Mouse (Mus musculus): ENCODE measurements around the gene Plekhh1. TPM values are rescaled to one million over a fixed set of nuclear protein-coding genes. Genes with fewer than 3 reads are reported as not detected.

Plekhh1 gene
- polyA plus RNA-seq, 1 experiment, result 1.1 TPM

DNA sequence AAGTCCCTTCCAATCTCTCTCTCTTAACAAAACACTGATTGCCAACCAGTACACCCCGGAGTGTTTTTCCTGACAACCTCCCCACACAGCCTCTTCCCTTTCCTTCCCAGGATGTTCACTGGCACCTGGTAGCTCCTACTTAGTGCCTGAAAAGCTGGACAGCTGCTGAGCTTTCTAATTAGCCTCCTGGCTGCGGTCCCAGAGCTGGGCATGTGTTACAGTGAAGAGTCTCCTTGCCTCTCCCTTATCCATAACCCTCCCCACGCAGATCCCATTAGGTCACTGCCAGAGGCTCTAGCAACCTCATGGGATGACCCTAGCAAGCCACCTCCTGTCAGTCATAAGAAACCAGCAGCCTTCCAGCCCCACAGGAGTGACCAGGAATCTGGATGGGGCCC is 44.9 kb upstream of the Plekhh1 start:
- no peaks in the 10 kb centered on the region for H3K36me3 ChIP-seq (ENCODE audit: control insufficient read depth, insufficient read depth)
- peaks cover under 1% of the 10 kb centered on the region for H3K27me3 ChIP-seq (ENCODE audit: control insufficient read depth, insufficient read depth, insufficient read length)
- H3K79me3 ChIP-seq (ENCODE audit: low read depth), result no peaks in the 10 kb centered on the region
- no peak overlapping the region for H3ac ChIP-seq (ENCODE audit: control insufficient read depth, insufficient read length, low read depth)
- no peak for TF ChIP-seq MAX (IDR thresholded peaks at IDR 0.05)
- TF ChIP-seq MYOG (IDR thresholded peaks at IDR 0.05; ENCODE audit: control insufficient read depth, extremely low read depth, insufficient read length), result no peak
- no peak for TF ChIP-seq FOSL1 (IDR thresholded peaks at IDR 0.05; ENCODE audit: insufficient read depth, low read length, poor library complexity, severe bottlenecking)
- no peak for TF ChIP-seq USF1 (IDR thresholded peaks at IDR 0.05; ENCODE audit: low read depth)
- no peak for TF ChIP-seq MYOD1 (IDR thresholded peaks at IDR 0.05; ENCODE audit: control insufficient read depth, insufficient read length, low read depth)
- no peak for TF ChIP-seq CTCF (IDR thresholded peaks at IDR 0.05; ENCODE audit: control insufficient read depth, insufficient read depth, insufficient read length)
- TF ChIP-seq CEBPB (IDR thresholded peaks at IDR 0.05; ENCODE audit: low read depth), result no peak
- H3K4me3 ChIP-seq (ENCODE audit: insufficient read depth, poor library complexity, severe bottlenecking), result no peak overlapping the region
- no peaks in the 10 kb centered on the region for H3K79me2 ChIP-seq (ENCODE audit: control insufficient read depth, insufficient read depth)

DNA sequence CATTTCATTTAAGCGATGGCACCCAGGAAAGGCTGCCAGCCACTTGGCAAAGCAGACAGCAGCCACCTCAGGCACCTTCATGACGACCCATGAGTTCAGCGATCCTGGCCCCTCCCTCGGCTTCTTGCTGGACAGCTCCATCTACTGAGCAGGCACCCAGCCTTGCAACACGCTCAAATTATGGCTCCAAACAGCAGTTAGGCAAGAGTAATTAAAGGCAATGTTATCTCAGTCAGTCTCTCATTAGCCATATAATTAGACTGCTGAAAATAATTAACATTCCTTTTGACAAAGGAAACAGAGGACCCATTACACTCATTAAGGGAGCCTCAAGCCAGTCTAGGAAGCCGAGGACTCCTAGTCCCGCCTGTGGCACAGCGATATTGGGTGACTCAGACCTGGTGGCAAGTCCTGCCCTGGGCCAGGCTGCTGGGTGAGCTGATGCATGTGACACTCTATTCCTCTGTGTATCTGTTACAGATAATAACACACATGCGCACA is 41.3 kb upstream of the Plekhh1 start:
- TF ChIP-seq CTCF (IDR thresholded peaks at IDR 0.05; ENCODE audit: control insufficient read depth, insufficient read depth, insufficient read length) (no peak), FOSL1 (IDR thresholded peaks at IDR 0.05; ENCODE audit: insufficient read depth, low read length, poor library complexity, severe bottlenecking) (no peak), MYOD1 (IDR thresholded peaks at IDR 0.05; ENCODE audit: control insufficient read depth, insufficient read length, low read depth) (no peak), USF1 (IDR thresholded peaks at IDR 0.05; ENCODE audit: low read depth) (no peak), CEBPB (IDR thresholded peaks at IDR 0.05; ENCODE audit: low read depth) (no peak), MAX (IDR thresholded peaks at IDR 0.05) (no peak), MYOG (IDR thresholded peaks at IDR 0.05; ENCODE audit: control insufficient read depth, extremely low read depth, insufficient read length) (no peak)
- Histone ChIP-seq H3K27me3 (ENCODE audit: control insufficient read depth, insufficient read depth, insufficient read length) (peaks cover 7% of the 10 kb centered on the region), H3K4me3 (ENCODE audit: insufficient read depth, poor library complexity, severe bottlenecking) (no peak overlapping the region), H3K79me3 (ENCODE audit: low read depth) (no peaks in the 10 kb centered on the region), H3K79me2 (ENCODE audit: control insufficient read depth, insufficient read depth) (no peaks in the 10 kb centered on the region), H3ac (ENCODE audit: control insufficient read depth, insufficient read length, low read depth) (no peak overlapping the region), H3K36me3 (ENCODE audit: control insufficient read depth, insufficient read depth) (no peaks in the 10 kb centered on the region)

DNA sequence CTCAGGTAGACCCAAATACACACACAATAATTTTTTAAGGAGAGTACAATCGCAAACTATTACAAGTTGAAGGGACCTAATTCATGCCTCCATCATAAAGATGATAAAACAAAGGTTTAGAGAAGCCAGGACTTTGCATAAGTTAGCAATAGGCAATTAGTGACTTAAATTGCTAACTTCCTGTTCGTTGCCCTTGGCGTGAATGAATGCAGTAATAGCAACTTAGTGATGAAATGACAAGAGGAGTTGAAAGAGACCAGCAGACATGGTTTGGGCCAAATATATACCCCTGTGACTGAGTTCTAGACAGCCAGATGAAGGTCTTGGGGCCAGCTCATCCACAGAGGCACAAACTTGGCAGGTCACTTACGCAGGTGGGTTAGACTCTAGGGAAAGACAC is 32.7 kb upstream of the Plekhh1 start:
- H3ac ChIP-seq (ENCODE audit: control insufficient read depth, insufficient read length, low read depth), result no peak overlapping the region
- no peaks in the 10 kb centered on the region for H3K36me3 ChIP-seq (ENCODE audit: control insufficient read depth, insufficient read depth)
- no peaks in the 10 kb centered on the region for H3K27me3 ChIP-seq (ENCODE audit: control insufficient read depth, insufficient read depth, insufficient read length)
- no peak for TF ChIP-seq CEBPB (IDR thresholded peaks at IDR 0.05; ENCODE audit: low read depth)
- TF ChIP-seq MYOD1 (IDR thresholded peaks at IDR 0.05; ENCODE audit: control insufficient read depth, insufficient read length, low read depth), result no peak
- no peak for TF ChIP-seq MYOG (IDR thresholded peaks at IDR 0.05; ENCODE audit: control insufficient read depth, extremely low read depth, insufficient read length)
- no peak for TF ChIP-seq FOSL1 (IDR thresholded peaks at IDR 0.05; ENCODE audit: insufficient read depth, low read length, poor library complexity, severe bottlenecking)
- no peak for TF ChIP-seq CTCF (IDR thresholded peaks at IDR 0.05; ENCODE audit: control insufficient read depth, insufficient read depth, insufficient read length)
- TF ChIP-seq USF1 (IDR thresholded peaks at IDR 0.05; ENCODE audit: low read depth), result no peak
- TF ChIP-seq MAX (IDR thresholded peaks at IDR 0.05), result no peak
- no peak overlapping the region for H3K4me3 ChIP-seq (ENCODE audit: insufficient read depth, poor library complexity, severe bottlenecking)
- H3K79me3 ChIP-seq (ENCODE audit: low read depth), result no peaks in the 10 kb centered on the region
- no peaks in the 10 kb centered on the region for H3K79me2 ChIP-seq (ENCODE audit: control insufficient read depth, insufficient read depth)

DNA sequence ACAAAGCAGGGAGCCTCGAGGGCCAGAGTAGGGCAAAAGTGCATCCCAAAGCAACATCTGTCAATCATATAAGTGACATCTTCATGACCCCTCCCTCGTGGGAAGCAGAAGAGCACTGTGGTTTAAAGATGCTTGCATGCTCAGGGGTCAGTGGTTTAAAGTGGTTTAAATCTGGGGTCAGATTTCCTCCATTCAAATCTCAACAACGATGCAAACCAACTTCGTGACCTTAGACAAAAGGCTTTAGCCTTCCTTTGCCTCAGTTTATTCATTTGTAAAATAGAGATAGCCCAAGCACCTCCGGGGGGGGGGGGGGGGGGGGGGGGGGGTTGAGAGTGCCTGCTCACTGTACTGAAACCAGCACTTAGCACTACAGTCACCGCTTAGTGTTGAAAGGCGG is 32.3 kb upstream of the Plekhh1 start:
- Histone ChIP-seq H3K36me3 (ENCODE audit: control insufficient read depth, insufficient read depth) (no peaks in the 10 kb centered on the region), H3K27me3 (ENCODE audit: control insufficient read depth, insufficient read depth, insufficient read length) (no peaks in the 10 kb centered on the region), H3K79me3 (ENCODE audit: low read depth) (no peaks in the 10 kb centered on the region), H3K4me3 (ENCODE audit: insufficient read depth, poor library complexity, severe bottlenecking) (no peak overlapping the region), H3ac (ENCODE audit: control insufficient read depth, insufficient read length, low read depth) (no peak overlapping the region), H3K79me2 (ENCODE audit: control insufficient read depth, insufficient read depth) (no peaks in the 10 kb centered on the region)
- TF ChIP-seq MAX (IDR thresholded peaks at IDR 0.05), result no peak
- no peak for TF ChIP-seq MYOG (IDR thresholded peaks at IDR 0.05; ENCODE audit: control insufficient read depth, extremely low read depth, insufficient read length)

DNA sequence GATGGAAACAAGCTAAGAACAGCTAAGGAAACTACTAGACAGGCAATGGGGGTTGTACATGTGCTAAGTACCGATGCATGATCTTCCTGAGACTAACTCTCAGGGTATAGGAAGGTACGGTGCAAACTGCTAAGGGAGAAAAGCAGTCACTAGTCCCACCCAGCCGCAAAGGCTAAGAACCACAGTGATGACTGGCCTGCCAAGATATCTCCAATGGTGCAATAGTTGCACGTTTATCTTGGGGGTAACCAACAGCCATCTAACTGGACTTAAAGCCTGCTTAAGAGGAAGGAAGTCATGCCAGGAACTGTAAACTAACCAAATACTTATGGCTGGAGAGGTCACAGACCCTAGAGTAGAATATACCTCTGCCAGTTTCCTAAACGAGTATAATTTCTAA is 26.6 kb upstream of the Plekhh1 start:
- no peak for TF ChIP-seq CTCF (IDR thresholded peaks at IDR 0.05; ENCODE audit: control insufficient read depth, insufficient read depth, insufficient read length)
- no peak for TF ChIP-seq MAX (IDR thresholded peaks at IDR 0.05)
- TF ChIP-seq USF1 (IDR thresholded peaks at IDR 0.05; ENCODE audit: low read depth), result no peak
- no peak for TF ChIP-seq CEBPB (IDR thresholded peaks at IDR 0.05; ENCODE audit: low read depth)
- no peak for TF ChIP-seq MYOD1 (IDR thresholded peaks at IDR 0.05; ENCODE audit: control insufficient read depth, insufficient read length, low read depth)
- no peak for TF ChIP-seq FOSL1 (IDR thresholded peaks at IDR 0.05; ENCODE audit: insufficient read depth, low read length, poor library complexity, severe bottlenecking)
- TF ChIP-seq MYOG (IDR thresholded peaks at IDR 0.05; ENCODE audit: control insufficient read depth, extremely low read depth, insufficient read length), result no peak
- H3K27me3 ChIP-seq (ENCODE audit: control insufficient read depth, insufficient read depth, insufficient read length), result peaks cover 10% of the 10 kb centered on the region
- no peak overlapping the region for H3ac ChIP-seq (ENCODE audit: control insufficient read depth, insufficient read length, low read depth)
- H3K4me3 ChIP-seq (ENCODE audit: insufficient read depth, poor library complexity, severe bottlenecking), result no peak overlapping the region
- no peaks in the 10 kb centered on the region for H3K36me3 ChIP-seq (ENCODE audit: control insufficient read depth, insufficient read depth)
- H3K79me2 ChIP-seq (ENCODE audit: control insufficient read depth, insufficient read depth), result no peaks in the 10 kb centered on the region
- no peaks in the 10 kb centered on the region for H3K79me3 ChIP-seq (ENCODE audit: low read depth)

DNA sequence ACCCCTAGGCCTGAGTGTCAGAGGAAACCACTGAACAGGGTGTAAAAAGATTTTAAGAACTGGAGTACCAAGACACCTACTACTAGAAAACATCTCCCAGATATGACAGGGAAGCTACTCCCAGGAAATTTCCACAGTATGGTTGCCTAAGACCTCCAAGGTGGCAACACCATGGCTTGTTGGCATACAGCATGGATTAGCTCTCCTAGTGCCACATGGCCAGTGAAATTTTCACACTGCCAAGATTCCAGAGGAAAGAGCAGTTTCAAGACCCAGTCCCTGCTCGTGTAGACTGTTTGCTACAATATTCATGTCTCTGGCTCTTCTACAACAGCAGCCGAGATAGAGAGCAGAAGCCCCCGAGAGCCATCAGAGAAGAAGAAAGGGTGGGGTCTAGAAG is 26.0 kb upstream of the Plekhh1 start:
- Histone ChIP-seq H3K79me3 (ENCODE audit: low read depth) (no peaks in the 10 kb centered on the region), H3K27me3 (ENCODE audit: control insufficient read depth, insufficient read depth, insufficient read length) (peaks cover 10% of the 10 kb centered on the region), H3ac (ENCODE audit: control insufficient read depth, insufficient read length, low read depth) (no peak overlapping the region), H3K79me2 (ENCODE audit: control insufficient read depth, insufficient read depth) (no peaks in the 10 kb centered on the region), H3K36me3 (ENCODE audit: control insufficient read depth, insufficient read depth) (no peaks in the 10 kb centered on the region), H3K4me3 (ENCODE audit: insufficient read depth, poor library complexity, severe bottlenecking) (no peak overlapping the region)
- TF ChIP-seq MYOD1 (IDR thresholded peaks at IDR 0.05; ENCODE audit: control insufficient read depth, insufficient read length, low read depth) (no peak), MYOG (IDR thresholded peaks at IDR 0.05; ENCODE audit: control insufficient read depth, extremely low read depth, insufficient read length) (no peak), CTCF (IDR thresholded peaks at IDR 0.05; ENCODE audit: control insufficient read depth, insufficient read depth, insufficient read length) (no peak), USF1 (IDR thresholded peaks at IDR 0.05; ENCODE audit: low read depth) (no peak), FOSL1 (IDR thresholded peaks at IDR 0.05; ENCODE audit: insufficient read depth, low read length, poor library complexity, severe bottlenecking) (no peak), MAX (IDR thresholded peaks at IDR 0.05) (no peak), CEBPB (IDR thresholded peaks at IDR 0.05; ENCODE audit: low read depth) (no peak)

Data from C2C12 (cell line).